Mouse (Mus musculus) lung, embryonic 14.5 days (tissue): ENCODE data around the gene Sin3a. TPM values are rescaled to one million over a fixed set of nuclear protein-coding genes. Genes with fewer than 3 reads are reported as not detected.

Experiments
- ATAC-seq: fragments of 200-750 bp; cut with Nextera tagmentation; 2 replicates; pipeline ENCODE4 v1.8.0; 2017; ENCODE audit warnings: mild to moderate bottlenecking, moderate TSS enrichment, moderate library complexity; ENCODE audit not compliant: insufficient read depth
- DNase-seq: peaks from one replicate; pipeline ENCODE4 v3.0.0-alpha.2; 2015
- H3K27ac ChIP-seq: fragments of 300-500 bp; sonication (generic); 2 replicates; pipeline ENCODE4 v1.5.1; 2014; ENCODE audit warnings: low read depth, mild to moderate bottlenecking, moderate library complexity
- H3K27me3 ChIP-seq: fragments of 300-500 bp; sonication (generic); 2 replicates; pipeline ENCODE4 v1.6.1; 2014; ENCODE audit warnings: low read length, control low read depth; ENCODE audit not compliant: insufficient read depth
- H3K36me3 ChIP-seq: fragments of 300-500 bp; sonication (generic); 2 replicates; pipeline ENCODE4 v1.6.1; 2014; ENCODE audit warnings: control low read depth; ENCODE audit not compliant: insufficient read depth
- H3K4me1 ChIP-seq: fragments of 300-500 bp; sonication (generic); 2 replicates; pipeline ENCODE4 v1.6.1; 2014; ENCODE audit warnings: antibody characterized with exemption, control low read depth; ENCODE audit not compliant: insufficient read depth
- H3K4me2 ChIP-seq: fragments of 300-500 bp; sonication (generic); 2 replicates; pipeline ENCODE4 v1.6.1; 2014; ENCODE audit warnings: mild to moderate bottlenecking
- H3K4me3 ChIP-seq: fragments of 300-500 bp; sonication (generic); 2 replicates; pipeline ENCODE4 v1.5.1; 2014; ENCODE audit warnings: low read depth, low read length
- H3K9ac ChIP-seq: fragments of 300-500 bp; sonication (generic); 2 replicates; pipeline ENCODE4 v1.6.1; 2014
- H3K9me3 ChIP-seq: fragments of 300-500 bp; sonication (generic); 2 replicates; pipeline ENCODE4 v1.6.1; 2016; ENCODE audit warnings: low read depth, low read length, control low read depth
- CTCF ChIP-seq: IDR thresholded peaks from 2 replicates; pipeline ENCODE4 v1.5.1; 2016; ENCODE audit warnings: antibody characterized with exemption, low read depth
- WGBS: fragments of 180-500 bp; shearing (Covaris S2); extraction: QIAGEN DNeasy Blood & Tissue Kit; methylation state at CpG from one replicate; pipeline ENCODE4 v1.1.7; 2014; 5-methylcytosine and 5-hydroxymethylcytosine counted together
- polyA plus RNA-seq: library from polyadenylated mRNA; unstranded; fragments of >200 nt; fragmentation: Nextera tagmentation; extraction: Ambion mirVana; gene quantifications from 2 replicates; pipeline ENCODE4 v1.2.1, GENCODE M21; 2014

Gene Sin3a
- polyA plus RNA-seq, 1 experiment from 2014 or later: 52.1 TPM

DNA sequence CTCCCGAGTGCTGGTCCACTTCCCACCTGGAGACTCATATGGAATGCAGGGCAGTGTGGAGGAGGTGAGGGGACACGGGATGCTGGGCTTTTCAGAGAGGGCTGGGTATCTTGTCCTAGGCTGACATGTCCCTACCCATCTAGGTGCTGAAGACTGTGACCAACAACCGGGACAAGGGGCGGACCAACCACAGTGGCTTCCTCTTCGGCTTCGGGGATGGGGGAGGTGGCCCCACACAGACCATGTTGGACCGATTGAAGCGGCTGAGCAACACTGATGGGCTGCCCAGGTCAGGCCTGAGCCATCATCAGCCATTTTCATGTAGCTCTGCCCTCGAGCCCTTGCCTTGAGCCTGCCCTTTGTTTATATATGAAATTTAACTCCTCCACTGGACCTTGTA is 65.9 kb downstream of the Sin3a start:
- Histone ChIP-seq H3K4me2 (no peak overlapping the region), H3K36me3 (peaks cover 82% of the 10 kb centered on the region), H3K9ac (no peak overlapping the region), H3K4me1 (no peaks in the 10 kb centered on the region), H3K9me3 (no peaks in the 10 kb centered on the region), H3K27ac (no peak overlapping the region), H3K27me3 (no peaks in the 10 kb centered on the region), H3K4me3 (no peak overlapping the region)
- no peak for TF ChIP-seq CTCF
- WGBS: 81% methylated on average over 9 of the region's 9 CpGs
- ATAC-seq (no peak), DNase-seq (no peak)

GRCm38 (mm10) chr9:57138507-57138906 is 66.7 kb downstream of the Sin3a start:
- no peaks in the 10 kb centered on the region for H3K4me1 ChIP-seq
- H3K27ac ChIP-seq: no peak overlapping the region
- peaks cover 79% of the 10 kb centered on the region for H3K36me3 ChIP-seq
- H3K4me3 ChIP-seq: no peak overlapping the region
- no peak for ATAC-seq
- H3K9ac ChIP-seq: no peak overlapping the region
- no peaks in the 10 kb centered on the region for H3K9me3 ChIP-seq
- WGBS: 82% methylated on average over 6 of the region's 6 CpGs
- H3K4me2 ChIP-seq: no peak overlapping the region
- DNase-seq: no peak
- TF ChIP-seq CTCF: no peak
- no peaks in the 10 kb centered on the region for H3K27me3 ChIP-seq

- ATAC-seq (no peak), DNase-seq (no peak)
- WGBS: 92% methylated on average over 9 of the region's 9 CpGs
- Histone ChIP-seq H3K4me1 (no peaks in the 10 kb centered on the region), H3K4me3 (no peak overlapping the region), H3K9ac (no peak overlapping the region), H3K36me3 (peaks cover 79% of the 10 kb centered on the region), H3K27ac (no peak overlapping the region), H3K4me2 (no peak overlapping the region), H3K9me3 (no peaks in the 10 kb centered on the region), H3K27me3 (no peaks in the 10 kb centered on the region)
- TF ChIP-seq CTCF: no peak
Measured at GRCm38 (mm10) chr9:57139110-57139509, 67.3 kb downstream of the Sin3a start.

DNA sequence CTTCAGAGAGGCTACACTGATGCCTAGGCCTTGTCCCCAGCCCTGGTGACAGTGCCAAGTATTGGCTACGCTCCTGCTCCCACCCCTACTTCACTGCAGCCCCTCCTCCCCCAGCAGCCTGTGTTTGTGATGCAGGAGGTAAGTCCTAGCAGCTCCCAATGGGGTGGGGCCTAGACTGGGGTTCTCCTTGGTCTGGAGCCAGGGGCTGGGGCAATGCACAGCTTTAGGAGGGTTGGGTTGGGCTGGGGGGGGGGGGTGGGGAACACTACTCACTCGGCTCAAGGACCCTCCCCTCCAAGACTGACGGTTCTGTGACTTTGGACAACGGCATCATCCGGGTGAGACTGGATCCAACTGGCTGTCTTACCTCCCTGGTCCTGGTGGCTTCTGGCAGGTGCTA is 67.7 kb downstream of the Sin3a start:
- DNase-seq (no peak), ATAC-seq (no peak)
- no peak overlapping the region for H3K4me2 ChIP-seq
- no peaks in the 10 kb centered on the region for H3K4me1 ChIP-seq
- H3K9ac ChIP-seq: no peak overlapping the region
- H3K27me3 ChIP-seq: no peaks in the 10 kb centered on the region
- 84% methylated on average over 5 of the region's 5 CpGs for WGBS
- no peak overlapping the region for H3K27ac ChIP-seq
- H3K9me3 ChIP-seq: no peaks in the 10 kb centered on the region
- no peak overlapping the region for H3K4me3 ChIP-seq
- peaks cover 78% of the 10 kb centered on the region for H3K36me3 ChIP-seq
- TF ChIP-seq CTCF: no peak

DNA sequence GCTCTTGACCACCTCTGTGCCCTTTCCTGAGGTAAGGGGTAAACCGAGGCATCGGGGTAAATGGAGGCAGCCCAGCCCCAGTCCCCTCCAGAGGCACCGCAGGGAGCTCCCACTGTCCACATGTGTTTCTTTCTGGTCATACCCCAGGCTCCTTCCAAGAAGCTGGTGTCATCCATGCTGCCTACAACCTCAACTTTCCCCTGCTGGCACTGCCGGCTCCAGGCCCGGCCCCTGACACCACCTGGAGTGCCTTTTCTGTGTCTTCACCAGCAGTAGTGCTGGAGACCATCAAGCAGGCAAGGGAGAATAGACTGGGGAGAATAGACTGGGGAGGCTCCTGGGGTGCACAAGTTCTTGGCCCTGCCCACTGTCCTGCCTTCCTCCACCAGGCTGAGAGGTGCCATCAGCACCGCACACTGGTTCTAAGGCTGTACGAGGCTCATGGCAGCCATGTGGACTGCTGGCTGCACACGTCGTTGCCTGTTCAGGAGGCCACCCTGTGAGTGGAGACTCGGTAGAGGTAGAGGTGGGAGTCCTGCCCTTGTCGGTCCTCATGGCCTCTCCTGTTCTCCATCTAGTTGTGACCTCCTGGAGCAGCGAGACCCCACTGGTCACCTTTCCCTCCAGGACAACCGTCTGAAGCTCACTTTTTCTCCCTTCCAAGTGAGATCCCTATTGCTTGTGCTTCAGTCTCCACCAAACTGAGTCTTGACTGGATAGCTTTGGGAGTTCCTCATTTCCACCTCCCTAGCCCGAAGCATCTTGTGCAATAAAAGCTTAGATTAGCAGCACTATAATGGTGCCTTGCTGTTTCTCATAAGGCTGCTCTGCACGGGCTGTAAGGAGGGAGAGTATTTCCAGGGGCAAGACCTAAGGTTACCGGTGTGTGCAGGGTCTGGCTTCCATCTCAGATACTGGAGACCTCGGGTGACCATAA is 69.8 kb downstream of the Sin3a start:
- 87% methylated on average over 17 of the region's 17 CpGs for WGBS
- TF ChIP-seq CTCF: no peak
- peaks cover 62% of the 10 kb centered on the region for H3K36me3 ChIP-seq

DNA sequence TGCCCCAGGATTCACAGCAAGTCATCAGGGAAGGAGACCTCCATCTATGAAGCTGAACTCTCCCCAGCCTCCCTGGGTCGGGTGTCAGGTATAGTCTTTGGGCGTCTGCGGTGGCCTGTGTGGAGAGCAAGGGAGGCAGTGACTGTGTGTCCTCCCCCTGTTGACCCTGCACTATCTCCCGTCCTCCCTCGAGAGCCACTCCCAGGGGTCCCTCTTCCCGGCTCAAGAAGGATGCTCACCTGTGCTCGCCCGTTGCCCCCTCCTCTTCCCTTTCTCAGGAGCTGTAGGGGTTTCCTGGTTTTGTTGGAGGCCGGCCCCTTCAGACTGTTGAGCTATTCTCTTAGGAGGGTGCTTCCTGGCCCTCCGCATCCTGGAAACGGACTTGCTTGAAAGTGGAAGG is 71.4 kb downstream of the Sin3a start:
- Histone ChIP-seq H3K27ac (no peak overlapping the region), H3K4me1 (0 out of 2 replicates have a peak, but pooled peaks cover 4% of the 10 kb centered on the region), H3K4me3 (no peak overlapping the region), H3K4me2 (no peak overlapping the region), H3K27me3 (no peaks in the 10 kb centered on the region), H3K9ac (no peak overlapping the region), H3K36me3 (peaks cover 47% of the 10 kb centered on the region), H3K9me3 (no peaks in the 10 kb centered on the region)
- no peak for DNase-seq
- WGBS: 80% methylated on average over 11 of the region's 11 CpGs
- TF ChIP-seq CTCF: no peak
- ATAC-seq: no peak

More for the DNA sequence above, 69.8 kb downstream of the Sin3a start:
- no peak for DNase-seq
- H3K4me3 ChIP-seq: no peak overlapping the region
- no peak overlapping the region for H3K4me2 ChIP-seq
- H3K9ac ChIP-seq: no peak overlapping the region
- no peak overlapping the region for H3K27ac ChIP-seq
- no peak for ATAC-seq
- no peaks in the 10 kb centered on the region for H3K27me3 ChIP-seq
- no peaks in the 10 kb centered on the region for H3K9me3 ChIP-seq
- no peaks in the 10 kb centered on the region for H3K4me1 ChIP-seq

DNA sequence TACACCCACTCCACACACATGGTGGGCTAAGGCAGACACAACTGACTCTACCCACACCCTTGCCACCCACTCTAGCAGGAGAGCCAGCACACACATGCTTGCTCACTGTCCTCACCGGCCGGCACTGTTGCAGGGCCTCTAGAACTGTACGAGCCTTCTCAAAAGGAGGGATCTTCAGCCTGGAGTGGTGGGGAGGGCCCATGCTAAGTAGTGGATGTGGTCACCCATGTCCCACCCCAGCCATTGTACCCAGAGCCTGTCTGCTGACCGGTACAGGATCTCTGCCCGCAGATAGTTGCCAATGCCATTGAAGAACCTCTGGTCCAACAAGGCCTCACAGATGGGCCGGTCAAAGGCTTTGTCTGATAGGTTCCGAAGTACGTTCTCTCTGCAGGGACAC is 73.0 kb downstream of the Sin3a start:
- H3K27me3 ChIP-seq: no peaks in the 10 kb centered on the region
- H3K9me3 ChIP-seq: no peaks in the 10 kb centered on the region
- H3K4me2 ChIP-seq: no peak overlapping the region
- H3K4me3 ChIP-seq: no peak overlapping the region
- H3K27ac ChIP-seq: no peak overlapping the region
- H3K36me3 ChIP-seq: peaks cover 32% of the 10 kb centered on the region; the same call in 1 of the 2 replicates
- 0 out of 2 replicates have a peak, but pooled peaks cover 4% of the 10 kb centered on the region for H3K4me1 ChIP-seq
- TF ChIP-seq CTCF: no peak
- DNase-seq (no peak), ATAC-seq (no peak)
- 89% methylated on average over 8 of the region's 8 CpGs for whole genome bisulfite sequencing
- H3K9ac ChIP-seq: no peak overlapping the region
